Mouse (Mus musculus): Measurements from ENCODE around the gene Dynlt1c.
"Not testable (repeated sequence)": the region's sequence is repeated elsewhere in the genome, so short reads cannot be mapped to it uniquely, and the experiment has no call there.

The Dynlt1c gene

DNA sequence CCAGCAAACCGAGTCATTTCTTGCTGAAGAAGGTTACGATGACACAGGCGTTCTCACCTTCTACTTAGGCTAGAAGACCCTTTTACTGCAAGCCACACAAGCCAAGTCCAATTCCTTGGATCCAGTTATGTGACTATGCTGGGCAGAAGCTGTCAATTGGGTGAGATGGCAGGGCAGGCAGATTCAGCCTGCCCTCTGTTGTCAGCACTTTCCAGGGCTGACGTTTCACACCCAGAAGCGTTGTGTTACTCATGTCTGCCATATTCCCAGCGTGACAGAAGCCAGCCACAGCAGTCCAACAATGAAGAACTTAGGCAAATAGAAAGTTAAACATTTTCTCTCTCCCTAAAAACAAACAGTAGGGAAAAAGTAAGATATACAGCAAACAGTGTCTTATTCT is 18.6 kb downstream of the Dynlt1c start:
- DNase-seq = not testable (repeated sequence)

DNA sequence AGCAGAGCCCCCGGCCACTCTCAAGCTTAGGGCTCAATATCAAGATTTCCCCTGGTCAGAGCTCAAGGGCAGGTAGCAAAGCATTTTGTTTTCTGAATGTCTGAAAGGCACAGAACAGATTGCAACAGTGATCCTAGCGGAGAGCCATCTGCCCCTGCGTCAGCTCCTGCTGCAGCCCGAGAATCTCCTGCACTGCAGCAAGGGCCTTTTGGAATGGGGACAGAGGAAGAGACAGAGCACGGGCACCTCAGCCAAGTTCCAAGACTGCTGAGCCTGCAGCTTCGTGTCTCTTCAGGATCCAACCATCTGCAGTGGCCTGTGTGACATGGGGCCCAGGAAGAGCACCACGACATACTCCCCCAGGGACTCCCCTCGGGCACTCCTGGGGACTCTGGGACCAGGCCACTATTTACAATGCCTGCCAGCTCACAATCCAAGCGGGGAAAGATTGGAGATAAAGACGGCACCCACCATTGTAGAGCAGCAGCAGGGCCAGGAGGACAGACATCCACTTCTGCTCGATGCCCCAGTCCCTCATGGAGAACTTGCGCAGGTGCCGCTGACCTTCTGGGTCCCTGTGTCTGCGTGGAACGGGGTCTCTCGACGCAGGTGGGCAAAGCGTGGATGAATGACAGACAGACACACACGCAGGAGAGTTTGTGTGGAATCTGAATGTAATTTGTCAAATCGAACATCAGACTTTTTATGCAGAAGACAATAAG is 19.4 kb downstream of the Dynlt1c start:
- DNase-seq = not testable (repeated sequence)

- DNase-seq = not testable (repeated sequence)
These were observed 20.5 kb downstream of the Dynlt1c start for GRCm38 (mm10) chr17:6621976-6622375.

DNA sequence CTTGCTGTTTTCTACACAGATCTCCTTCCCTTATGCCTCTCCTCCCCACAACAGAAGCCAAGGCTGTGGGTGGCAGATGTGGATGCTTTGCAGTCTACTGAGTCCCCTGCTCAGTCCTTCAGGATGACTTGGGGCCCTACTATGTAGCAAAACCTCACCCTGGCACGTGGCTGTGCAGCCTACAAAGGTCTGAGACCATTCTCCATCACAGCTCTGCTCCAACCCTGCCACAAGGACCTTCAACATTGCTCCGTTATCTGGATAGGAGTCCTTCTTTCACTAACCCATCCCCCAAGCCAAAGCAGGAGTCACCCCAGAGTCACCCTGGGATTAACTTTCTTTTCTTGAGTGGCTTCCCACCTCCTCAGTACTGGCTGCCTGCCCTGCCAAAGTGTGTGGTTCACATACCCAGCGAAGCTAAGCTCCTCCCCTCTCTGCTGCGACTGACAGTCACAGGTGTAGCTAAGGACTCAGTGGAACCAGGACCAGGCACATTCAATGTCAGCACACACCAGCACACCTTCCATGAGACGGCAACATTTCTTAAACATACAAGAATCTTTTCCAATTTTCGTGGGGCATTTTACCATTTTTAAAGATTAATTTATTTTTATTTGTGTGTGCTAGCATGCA is 23.6 kb downstream of the Dynlt1c start:
- not testable (repeated sequence) for DNase-seq

DNA sequence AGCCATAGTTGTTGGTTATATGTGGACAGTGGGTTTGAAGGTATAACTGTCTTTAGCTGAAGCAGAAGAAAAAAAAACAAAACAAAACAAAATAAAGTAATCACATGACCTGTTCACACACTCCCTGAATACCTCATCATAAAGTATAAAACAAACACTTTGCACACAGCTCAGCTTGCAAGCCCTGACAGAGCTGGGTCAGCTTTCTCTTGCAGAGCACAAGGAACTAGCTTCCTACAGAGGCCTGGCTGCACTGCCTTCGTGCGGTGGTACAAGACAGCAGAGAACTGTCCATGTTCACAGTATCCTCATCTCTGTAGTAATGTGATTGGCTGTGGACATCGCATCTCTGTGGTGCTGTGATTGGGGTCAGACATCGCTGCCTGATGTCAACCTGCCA is 28.9 kb downstream of the Dynlt1c start:
- DNase-seq = not testable (repeated sequence)

GRCm38 (mm10) chr17:6632850-6633249 is 31.4 kb downstream of the Dynlt1c start:
- not testable (repeated sequence) for DNase-seq

GRCm38 (mm10) chr17:6635781-6636180 is 34.3 kb downstream of the Dynlt1c start:
- not testable (repeated sequence) for DNase-seq

DNA sequence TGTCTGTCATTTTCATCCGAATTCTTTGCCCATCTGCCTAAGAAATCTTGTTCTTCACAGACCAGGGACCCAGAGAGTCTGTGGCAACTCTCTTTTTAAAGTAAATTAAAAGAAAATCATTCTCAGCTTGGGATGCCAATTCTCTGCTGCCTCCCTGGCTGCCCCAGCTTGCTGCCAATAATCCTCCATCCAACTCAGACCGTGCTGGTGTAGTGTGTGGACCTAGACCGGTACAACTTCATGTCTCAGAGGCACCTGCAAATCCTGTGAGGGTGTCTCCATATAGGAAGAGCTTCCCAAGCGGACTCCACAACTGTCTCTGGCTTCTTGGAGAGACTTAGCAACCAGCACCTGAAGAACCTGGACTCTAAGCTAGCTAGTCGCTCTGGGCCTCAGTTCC is 35.4 kb downstream of the Dynlt1c start:
- DNase-seq = no peak

DNA sequence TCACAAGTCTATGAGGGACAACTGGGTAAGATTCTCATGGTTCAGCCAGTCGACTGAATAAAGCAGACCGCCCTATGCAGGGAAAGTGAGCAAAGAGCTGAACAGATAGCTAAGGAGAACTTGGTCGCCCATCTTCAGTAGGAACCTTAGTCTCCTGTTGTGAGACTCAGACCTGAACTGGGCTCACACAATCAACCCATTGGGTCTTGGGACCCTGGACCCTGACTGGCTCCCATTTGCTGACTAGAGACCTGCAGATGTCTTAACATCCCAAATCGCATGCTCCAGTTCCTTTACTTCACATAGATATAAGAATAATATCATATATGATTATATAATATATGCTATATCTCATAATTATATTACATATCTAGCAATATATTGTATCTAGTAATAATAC is 36.0 kb downstream of the Dynlt1c start:
- not testable (repeated sequence) for DNase-seq

- not testable (repeated sequence) for DNase-seq
These were observed 37.0 kb downstream of the Dynlt1c start for GRCm38 (mm10) chr17:6638444-6638843.

- DNase-seq = not testable (repeated sequence)
These were observed 38.0 kb downstream of the Dynlt1c start for GRCm38 (mm10) chr17:6639486-6639885.

GRCm38 (mm10) chr17:6640044-6640637 is 38.7 kb downstream of the Dynlt1c start:
- not testable (repeated sequence) for DNase-seq

GRCm38 (mm10) chr17:6640771-6641429 is 39.4 kb downstream of the Dynlt1c start:
- DNase-seq = not testable (repeated sequence)

DNA sequence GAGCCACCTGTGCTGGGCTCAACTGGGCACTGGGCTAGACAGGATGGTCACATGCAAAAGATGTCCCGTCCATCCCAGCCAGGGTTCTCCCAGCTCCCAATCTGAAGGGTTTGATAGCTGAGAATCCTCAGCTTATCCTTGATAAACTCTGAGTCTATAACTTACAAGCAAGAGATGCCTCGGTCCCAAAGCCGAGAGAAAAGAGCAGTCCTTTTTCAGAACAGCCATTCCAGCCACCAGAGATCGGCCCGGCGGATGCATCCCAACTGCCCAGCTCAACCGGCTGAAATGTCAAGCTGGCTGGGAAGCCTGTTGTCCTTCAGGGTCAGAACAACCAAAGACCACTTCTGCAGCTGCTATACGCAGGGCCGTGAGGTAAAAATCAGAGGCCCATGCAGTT is 42.7 kb downstream of the Dynlt1c start:
- not testable (repeated sequence) for DNase-seq

DNA sequence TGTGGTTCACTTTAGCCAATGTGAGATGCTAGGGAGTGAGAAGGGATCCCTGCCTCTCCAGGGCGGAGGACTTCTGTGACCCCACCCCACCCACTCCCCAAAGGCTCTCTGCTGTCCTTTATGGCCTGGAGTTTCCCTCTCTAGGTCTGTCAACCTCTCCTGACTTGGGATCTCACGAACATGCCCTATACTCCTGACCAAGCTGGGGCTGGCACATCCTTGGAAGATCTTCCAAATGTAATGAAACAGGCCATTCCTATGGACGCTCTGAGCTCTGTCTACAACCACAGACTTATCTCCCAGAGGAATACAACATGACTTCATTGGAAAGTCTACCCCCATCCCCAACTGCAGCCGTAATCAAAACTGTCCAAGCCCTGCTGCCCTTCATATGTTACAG is 43.2 kb downstream of the Dynlt1c start:
- not testable (repeated sequence) for DNase-seq

DNA sequence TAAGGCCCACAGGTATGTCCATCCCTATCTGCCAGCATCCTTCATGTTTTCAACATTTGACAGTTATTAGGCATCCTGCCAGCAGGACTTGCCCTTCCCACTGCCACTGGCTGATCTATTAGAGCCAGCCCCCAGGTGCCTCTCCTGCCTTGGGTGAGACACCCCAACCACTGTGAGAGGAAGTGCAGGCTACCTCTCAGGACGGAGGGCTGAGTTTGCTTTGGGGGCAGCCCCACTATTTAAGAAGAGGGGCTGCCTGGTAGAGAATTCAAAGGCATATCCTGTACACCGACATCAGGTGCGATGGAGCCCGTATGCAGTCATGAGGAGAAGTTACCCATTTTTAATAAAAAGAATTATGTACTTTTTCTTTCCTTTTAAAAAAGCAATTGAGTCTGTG is 44.2 kb downstream of the Dynlt1c start:
- not testable (repeated sequence) for DNase-seq

GRCm38 (mm10) chr17:6646841-6647240 is 45.4 kb downstream of the Dynlt1c start:
- not testable (repeated sequence) for DNase-seq

GRCm38 (mm10) chr17:6647452-6647851 is 46.0 kb downstream of the Dynlt1c start:
- DNase-seq = not testable (repeated sequence)

- not testable (repeated sequence) for DNase-seq
These were observed 49.6 kb downstream of the Dynlt1c start for GRCm38 (mm10) chr17:6650904-6651565.

- not testable (repeated sequence) for DNase-seq
These were observed 52.0 kb downstream of the Dynlt1c start for GRCm38 (mm10) chr17:6653341-6653946.

GRCm38 (mm10) chr17:6655087-6655511 is 53.6 kb downstream of the Dynlt1c start:
- peak; percentile 71 for DNase-seq
